Mouse (Mus musculus) urinary bladder, postnatal 10 days (tissue): Measurements from ENCODE around the gene Itpka.

Source experiments
- DNase-seq: peaks from one replicate; pipeline ENCODE4 v3.0.0; 2022; ENCODE audit warnings: low spot score

Gene Itpka

GRCm38 (mm10) chr2:119757601-119758100 is 15.5 kb downstream of the Itpka start:
- no peak for DNase-seq

DNA sequence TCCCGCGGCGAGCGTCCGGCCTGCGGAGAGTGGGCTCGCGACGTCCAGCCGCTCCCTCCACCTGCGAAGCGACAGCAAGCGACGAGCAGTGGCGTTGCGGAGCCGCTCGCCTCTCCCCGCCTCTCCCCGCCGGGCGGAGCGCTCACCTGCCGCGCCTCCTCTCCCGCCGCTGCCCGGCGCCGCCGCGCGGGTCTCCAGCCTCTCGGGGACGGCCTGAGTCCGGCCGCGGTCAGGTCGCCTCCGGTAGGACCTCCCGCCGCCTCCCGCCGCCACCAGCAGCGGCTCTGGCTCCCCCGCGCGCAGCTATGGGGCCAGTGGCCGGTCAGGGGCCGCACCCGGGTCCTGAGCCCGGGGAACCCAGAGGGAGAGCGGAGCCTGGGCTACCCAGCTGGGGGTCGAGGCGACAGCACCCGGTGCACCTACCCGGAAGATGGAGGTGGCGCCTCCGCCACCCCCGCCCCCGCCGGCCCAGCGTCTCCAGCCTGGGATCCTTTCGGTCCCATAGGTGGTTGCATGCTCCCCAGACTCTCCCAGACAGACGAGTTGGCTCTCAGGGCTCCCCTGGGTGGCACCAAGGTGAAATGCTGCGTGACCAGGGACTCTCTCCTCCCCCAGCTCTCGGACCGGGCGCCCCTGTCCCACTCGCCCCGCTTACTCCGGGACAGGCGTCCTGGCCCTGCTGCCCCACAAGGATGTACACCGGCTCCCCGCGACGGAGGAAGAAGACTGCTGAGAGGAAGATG is 16.1 kb downstream of the Itpka start:
- DNase-seq = no peak

DNA sequence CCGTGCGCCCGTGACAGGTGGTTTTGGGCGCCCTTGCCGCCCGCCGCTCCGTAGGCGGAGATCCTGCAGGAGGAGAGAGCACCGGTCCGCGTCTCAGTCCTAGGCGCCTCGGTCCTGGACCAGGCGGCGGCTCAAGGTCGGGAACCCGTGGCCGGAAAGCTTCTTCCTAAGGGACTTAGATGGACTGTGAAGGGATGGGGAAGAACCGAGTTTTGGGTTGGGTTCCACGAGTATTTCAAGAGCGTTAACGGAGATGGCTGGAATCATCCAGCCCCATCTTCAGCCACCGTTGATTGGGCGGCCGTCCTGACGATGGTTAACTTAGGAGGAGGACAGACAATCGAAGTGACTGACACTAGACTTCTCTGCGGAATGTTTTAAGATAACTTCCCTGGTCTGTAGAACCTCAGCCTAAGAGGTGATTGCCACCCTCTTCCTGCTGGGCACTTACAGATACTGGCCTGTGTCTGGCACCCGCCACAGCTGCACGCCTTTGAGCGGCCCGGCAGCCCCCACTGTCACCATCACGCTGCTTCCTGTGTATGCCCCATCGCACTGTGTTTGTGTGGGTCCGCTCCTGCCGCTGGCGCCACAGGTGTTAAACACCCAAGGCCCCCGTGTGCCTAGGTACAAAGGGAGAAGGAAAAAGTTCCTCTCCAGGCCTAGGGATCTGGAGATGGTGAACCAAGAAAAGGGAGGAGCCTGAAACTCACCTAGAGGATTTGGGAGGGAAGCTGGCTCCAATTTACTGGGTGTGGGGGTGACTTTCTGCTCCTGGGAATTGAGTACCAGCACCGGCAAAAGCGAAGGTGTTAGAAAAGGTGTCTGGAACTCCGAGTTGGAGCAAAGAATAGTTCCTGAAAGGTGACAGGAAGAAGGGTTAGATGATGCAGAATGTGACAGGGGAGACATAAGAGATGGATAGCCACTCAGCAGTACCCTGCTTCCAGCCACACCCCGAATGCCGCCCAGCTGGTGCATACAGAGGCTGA is 17.0 kb downstream of the Itpka start:
- no peak for DNase-seq

DNA sequence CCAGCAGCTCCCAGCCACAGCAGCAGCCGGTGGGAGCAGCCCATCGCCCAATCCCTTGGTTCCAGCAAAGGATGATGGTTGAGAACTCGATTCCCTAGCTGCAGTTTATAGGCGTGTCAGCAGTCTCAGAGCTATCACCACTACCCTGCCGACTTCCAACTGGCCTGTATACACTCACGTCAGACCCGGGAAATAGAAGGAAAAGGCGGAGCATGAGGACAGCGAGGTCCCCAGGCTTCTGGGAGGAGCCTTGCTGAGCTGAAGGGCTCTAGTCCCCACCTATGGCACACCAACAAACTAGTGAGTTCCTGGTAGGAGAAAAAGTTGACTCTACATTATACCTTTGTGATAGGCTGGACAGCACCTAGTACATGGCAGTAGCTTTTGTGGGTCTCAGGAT is 18.1 kb downstream of the Itpka start, which contains the start of gene Ltk:
TSS of gene Ltk (minus strand) at position 181 of the 400 bp plus-strand sequence.
- no peak for DNase-seq

GRCm38 (mm10) chr2:119762276-119762675 is 20.1 kb downstream of the Itpka start:
- DNase-seq = no peak

DNA sequence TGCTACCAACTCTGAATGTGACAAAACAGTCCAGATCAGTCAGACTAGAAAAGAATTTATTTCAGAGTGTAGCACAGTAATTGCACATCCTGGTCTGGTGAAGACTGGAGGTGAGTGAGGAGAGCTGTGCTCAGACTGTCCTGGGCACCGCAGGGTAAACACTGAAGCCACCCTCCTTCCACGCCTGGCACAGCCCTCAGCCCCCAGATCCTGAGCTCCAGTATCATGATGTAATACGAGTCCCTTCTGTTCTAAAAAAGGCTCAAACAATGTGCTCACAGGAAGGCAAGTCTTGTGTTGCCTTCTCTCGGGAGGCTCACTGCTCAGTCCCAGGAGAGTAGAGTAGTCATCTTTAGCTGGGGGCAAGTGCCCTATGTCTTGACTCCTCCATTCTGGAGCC is 21.8 kb downstream of the Itpka start:
- no peak for DNase-seq

- DNase-seq = no peak
Observed at GRCm38 (mm10) chr2:119767246-119767645, 25.1 kb downstream of the Itpka start.

- DNase-seq = no peak
Observed at GRCm38 (mm10) chr2:119787206-119787883, 45.2 kb downstream of the Itpka start, which contains the start of gene Rpap1. Rpap1 (minus strand) TSS chr2:119787537.

- DNase-seq = no peak
Observed at GRCm38 (mm10) chr2:119789996-119790395, 47.9 kb downstream of the Itpka start.

GRCm38 (mm10) chr2:119797279-119797783 is 55.2 kb downstream of the Itpka start, which contains the start of gene Tyro3:
Tyro3 (plus strand) TSS chr2:119797733.
- DNase-seq = no peak

DNA sequence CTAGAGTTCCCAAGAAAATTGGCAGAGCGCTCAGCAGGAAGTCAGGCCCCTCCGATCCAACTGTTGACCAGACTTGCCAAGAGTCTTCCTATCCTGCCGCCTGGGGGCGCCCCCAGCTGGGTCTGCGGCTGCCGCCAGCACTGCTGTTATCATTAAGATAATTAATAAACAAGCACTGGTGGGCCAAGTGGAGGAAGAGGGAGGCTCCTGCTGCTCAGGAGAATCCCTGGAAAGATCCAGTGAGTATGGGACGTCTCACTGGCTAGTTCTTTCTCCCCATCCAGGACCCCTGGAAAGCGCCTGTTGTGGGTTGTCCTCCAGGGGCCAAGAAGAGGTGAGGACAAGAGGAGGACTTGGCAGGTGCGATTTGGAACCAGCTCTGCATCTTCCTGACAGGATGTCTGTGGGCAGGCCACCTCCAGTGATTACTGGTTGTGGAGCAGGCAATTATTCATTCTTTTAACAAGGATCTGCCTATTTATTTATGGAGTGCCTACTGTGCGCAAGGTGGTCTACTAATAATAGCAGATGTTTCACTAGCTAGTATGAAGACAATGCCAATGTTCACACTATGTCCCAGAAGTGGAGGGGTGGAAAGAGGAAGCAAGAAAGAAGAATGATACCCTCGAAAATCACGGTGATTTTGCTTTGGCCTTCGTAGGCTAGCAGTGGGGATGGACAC is 56.2 kb downstream of the Itpka start:
- DNase-seq = no peak

- no peak for DNase-seq
Observed at GRCm38 (mm10) chr2:119799181-119799960, 57.2 kb downstream of the Itpka start.

GRCm38 (mm10) chr2:119799961-119800550 is 57.9 kb downstream of the Itpka start:
- DNase-seq = no peak
